ENCODE assay signal across 9 mouse cellular contexts in genomic region chr1:162895900-162896299, GRCm38 (mm10). TPM values are rescaled to one million over a fixed set of nuclear protein-coding genes. Genes with fewer than 3 reads are reported as not detected.
A peak's percentile ranks its signal among the peaks of the same experiment; 100 is the strongest.
DNase-seq lines count a peak whose midpoint lies in the region; ATAC-seq and TF ChIP-seq lines count a peak whose summit lies in the region.
"Had no signal": no experiment of that assay in that cellular context is flagged by ENCODE, and none has a peak within 500 bp of the region (broad histone marks: within the 10 kb centered on the region; RNA-seq: fewer than 3 reads in every experiment).

No protein-coding gene starts in this region.

- H3K4me1 ChIP-seq in forebrain, embryonic 12.5 days, result no peaks in the 10 kb centered on the region
- peaks cover 7% of the 10 kb centered on the region for H3K4me1 ChIP-seq in liver, adult 2 months (ENCODE audit: control insufficient read depth, insufficient read depth, low read length)

- no peaks in the 10 kb centered on the region for H3K9me3 ChIP-seq in forebrain, embryonic 12.5 days

- peak; percentile 71; the same call in 1 of the 2 replicates for ATAC-seq in forebrain, embryonic 12.5 days (ENCODE audit: low FRiP score)

- no peak overlapping the region for H3K27ac ChIP-seq in forebrain, embryonic 12.5 days
- no peak overlapping the region for H3K27ac ChIP-seq in liver, adult 2 months (replicated peaks; ENCODE audit: insufficient read depth, low read depth, low read length)

- 44% methylated on average over 6 of the region's 6 CpGs for WGBS in forebrain, embryonic 12.5 days
- WGBS in liver, adult 2 months, result 13% methylated on average over 6 of the region's 6 CpGs

- H3K9ac ChIP-seq in forebrain, embryonic 12.5 days, result no peak overlapping the region
- no peak overlapping the region; the same call in 1 of the 2 replicates for H3K9ac ChIP-seq in liver, adult 2 months (ENCODE audit: low read depth, low read length)

- H3K4me2 ChIP-seq in forebrain, embryonic 12.5 days, result no peak overlapping the region

- no peaks in the 10 kb centered on the region for H3K27me3 ChIP-seq in forebrain, embryonic 12.5 days
- H3K27me3 ChIP-seq in liver, adult 2 months (ENCODE audit: control insufficient read depth, insufficient read depth, low read length), result no peaks in the 10 kb centered on the region

- H3K36me3 ChIP-seq in forebrain, embryonic 12.5 days (replicated peaks), result no peaks in the 10 kb centered on the region
- H3K36me3 ChIP-seq in liver, adult 2 months (ENCODE audit: control insufficient read depth, insufficient read depth, low read length), result no peaks in the 10 kb centered on the region

- H3K4me3 ChIP-seq in forebrain, embryonic 12.5 days (replicated peaks), result no peak overlapping the region
- no peak overlapping the region for H3K4me3 ChIP-seq in liver, adult 2 months (ENCODE audit: insufficient read depth, low read depth, low read length)
- H3K4me3 ChIP-seq: erythroblast, embryonic 14.5 days had no signal

- H3K79me2 ChIP-seq in liver, adult 2 months (ENCODE audit: control insufficient read depth, insufficient read depth, low read length), result no peaks in the 10 kb centered on the region

- TF ChIP-seq CTCF in liver, adult 2 months (IDR thresholded peaks at IDR 0.05; ENCODE audit: low read depth, low read length), result peak; percentile 69

- DNase-seq in layer of hippocampus, adult 11-12 months (ENCODE audit: low spot score), result peak; percentile 59
- DNase-seq in layer of hippocampus, adult 9-11 months, result no peak
- peak; percentile 85 for DNase-seq in adrenal gland, postnatal 10 days
- DNase-seq in induced T-regulatory cell, adult 2 months (ENCODE audit: low read depth), result peak; percentile 50
- no peak for DNase-seq in liver, adult 2 months (ENCODE audit: extremely low read depth, low read depth, low spot score)
- peak; percentile 78 for DNase-seq in neural tube, embryonic 10.5 days (ENCODE audit: extremely low spot score, low spot score)
- peak; percentile 82 for DNase-seq in thymus, postnatal 4 days

- no peak for TF ChIP-seq POLR2A in liver, adult 2 months (IDR thresholded peaks at IDR 0.05; ENCODE audit: extremely low read depth, insufficient read depth, low read length)

RNA-seq across cellular contexts. Expression of gene Fmo2, which starts 2.6 kb away (rescaled TPM):
- 10 to 100 TPM; 24.5 to 45.3 TPM for total RNA-seq in adrenal gland, postnatal 10 days (2021)
- 0.67 TPM in 1 of 2 replicates, not detected in the other for polyA plus RNA-seq in forebrain, embryonic 12.5 days (2016; fragmentation: Nextera tagmentation; extraction: Ambion mirVana)
- total RNA-seq in liver, adult 2 months (2014; rRNA removed), result 49.1 and 52.6 TPM in 2 replicates
- 7.8 and 10.4 TPM in 2 replicates for polyA plus RNA-seq in liver, adult 2 months (2012; rRNA removed)
- polyA plus RNA-seq: erythroblast, embryonic 14.5 days had no signal

RNA-seq across cellular contexts. Expression of gene Fmo1, which starts 29.5 kb away (rescaled TPM):
- 100 to 1,000 TPM; 192 to 215 TPM for total RNA-seq in adrenal gland, postnatal 10 days (2021)
- 11.0 and 15.9 TPM in 2 replicates for polyA plus RNA-seq in forebrain, embryonic 12.5 days (2016; fragmentation: Nextera tagmentation; extraction: Ambion mirVana)
- 187 and 242 TPM in 2 replicates for total RNA-seq in liver, adult 2 months (2014; rRNA removed)
- 152 and 171 TPM in 2 replicates for polyA plus RNA-seq in liver, adult 2 months (2012; rRNA removed)
- polyA plus RNA-seq: erythroblast, embryonic 14.5 days had no signal

RNA-seq across cellular contexts. Expression of gene Fmo6, which starts 41.4 kb away (rescaled TPM):
- not detected for total RNA-seq in adrenal gland, postnatal 10 days (2021)
- 0.14 and 0.91 TPM in 2 replicates for polyA plus RNA-seq in forebrain, embryonic 12.5 days (2016; fragmentation: Nextera tagmentation; extraction: Ambion mirVana)
- total RNA-seq in liver, adult 2 months (2014; rRNA removed), result not detected in 2 replicates
- polyA plus RNA-seq in liver, adult 2 months (2012; rRNA removed), result not detected in 2 replicates
- polyA plus RNA-seq: erythroblast, embryonic 14.5 days had no signal

Comparison
In these comparisons a context has a peak if more than half of its experiments do, and no peak if none do; other contexts are left out.
1. DNase-seq: peak in layer of hippocampus, adult 11-12 months (single experiment), adrenal gland, postnatal 10 days (single experiment), induced T-regulatory cell, adult 2 months (single experiment), neural tube, embryonic 10.5 days (single experiment) and thymus, postnatal 4 days (single experiment); none in layer of hippocampus, adult 9-11 months (single experiment) and liver, adult 2 months (single experiment).